Mouse (Mus musculus) brain, embryonic 14.5 days (tissue): ENCODE results near the gene A230050P20Rik.

Experiments
- CTCF ChIP-seq: fragments of 200-500 bp; IDR thresholded peaks from 2 replicates; pipeline ENCODE4 v1.5.1; 2012; ENCODE audit warnings: inconsistent platforms, mild to moderate bottlenecking, moderate library complexity, borderline replicate concordance; ENCODE audit not compliant: insufficient read depth, insufficient read length; ENCODE audit errors: extremely low read depth
- POLR2A ChIP-seq: fragments of 200-500 bp; IDR thresholded peaks from 2 replicates; pipeline ENCODE4 v1.6.1; 2012; ENCODE audit warnings: mild to moderate bottlenecking, inconsistent platforms, borderline replicate concordance; ENCODE audit not compliant: poor library complexity, insufficient read depth, insufficient read length, severe bottlenecking; ENCODE audit errors: extremely low read depth

- TF ChIP-seq CTCF (no peak), POLR2A (no peak)
Measured at GRCm38 (mm10) chr9:20879097-20879792, 10.8 kb downstream of the A230050P20Rik start, which contains the start of gene Angptl6.
